Mouse (Mus musculus) intestine, postnatal 0 days (tissue): ENCODE measurements at regions not wholly inside any gene's neighbourhood (a gene's known extent, or its start where the extent isn't known, plus 50 kb on each side); places are given as distances from the start of the nearest gene placed in this dataset.

Experiments
- ATAC-seq: fragments of 200-750 bp; cut with Nextera tagmentation; 2 replicates; pipeline ENCODE4 v1.8.0; 2017; ENCODE audit warnings: mild to moderate bottlenecking, moderate TSS enrichment, moderate library complexity
- H3K27ac ChIP-seq: fragments of 300-500 bp; sonication (generic); 2 replicates; pipeline ENCODE4 v1.5.1; 2014; ENCODE audit warnings: mild to moderate bottlenecking, low read depth, low read length, moderate library complexity
- H3K27me3 ChIP-seq: fragments of 300-500 bp; sonication (generic); replicated peaks from 2 replicates; pipeline ENCODE4 v1.6.1; 2014; ENCODE audit warnings: low read length, mixed read lengths; ENCODE audit not compliant: control insufficient read depth, insufficient read depth
- H3K36me3 ChIP-seq: fragments of 300-500 bp; sonication (generic); 2 replicates; pipeline ENCODE4 v1.6.1; 2014; ENCODE audit warnings: mild to moderate bottlenecking, moderate library complexity; ENCODE audit not compliant: control insufficient read depth, insufficient read depth
- H3K4me1 ChIP-seq: fragments of 300-500 bp; sonication (generic); replicated peaks from 2 replicates; pipeline ENCODE4 v1.6.1; 2014; ENCODE audit warnings: antibody characterized with exemption, low read length, mixed read lengths; ENCODE audit not compliant: control insufficient read depth, insufficient read depth
- H3K4me2 ChIP-seq: fragments of 300-500 bp; sonication (generic); replicated peaks from 2 replicates; pipeline ENCODE4 v1.6.1; 2014; ENCODE audit warnings: low read depth, mild to moderate bottlenecking, moderate library complexity
- H3K4me3 ChIP-seq: fragments of 300-500 bp; sonication (generic); 2 replicates; pipeline ENCODE4 v1.5.1; 2014; ENCODE audit warnings: low read depth, low read length
- H3K9ac ChIP-seq: fragments of 300-500 bp; sonication (generic); 2 replicates; pipeline ENCODE4 v1.6.1; 2014; ENCODE audit warnings: mild to moderate bottlenecking, low read depth, low read length
- H3K9me3 ChIP-seq: fragments of 300-500 bp; sonication (generic); 2 replicates; pipeline ENCODE4 v1.6.1; 2016; ENCODE audit warnings: mixed run types; ENCODE audit not compliant: control insufficient read depth
- CTCF ChIP-seq: sonication (generic); IDR thresholded peaks from 2 replicates; pipeline ENCODE4 v1.5.1; 2016; ENCODE audit warnings: low read depth, mild to moderate bottlenecking, control low read depth, antibody characterized with exemption, moderate library complexity
- WGBS: fragments of 180-500 bp; shearing (Covaris S2); extraction: QIAGEN DNeasy Blood & Tissue Kit; methylation state at CpG from one replicate; pipeline ENCODE4 v1.1.7; 2014; 5-methylcytosine and 5-hydroxymethylcytosine counted together

DNA sequence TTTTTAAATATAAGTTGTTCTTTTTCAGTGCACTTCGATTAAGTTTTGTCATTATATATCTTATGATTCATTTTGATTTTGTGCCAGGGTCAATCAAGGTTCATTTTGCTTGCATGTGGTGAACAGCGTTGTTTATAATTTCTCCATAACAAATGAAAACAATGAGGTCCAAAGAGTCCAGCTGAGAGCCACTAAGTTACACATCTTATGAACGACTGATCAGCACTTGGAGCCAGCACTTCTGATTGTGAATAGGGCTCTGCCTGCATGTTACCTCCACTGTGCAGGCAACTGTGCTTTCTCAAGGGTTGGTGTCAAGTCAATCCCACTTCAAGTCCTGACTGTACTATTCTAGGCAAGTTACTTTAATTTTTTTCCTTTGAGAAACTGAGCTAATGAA lies 243.5 kb upstream of the Adra1b start:
- no peak overlapping the region for H3K27ac ChIP-seq
- 61% methylated on average over 3 of the region's 3 CpGs for WGBS
- H3K9ac ChIP-seq: no peak overlapping the region
- no peak for ATAC-seq
- H3K9me3 ChIP-seq: no peaks in the 10 kb centered on the region
- H3K27me3 ChIP-seq: no peaks in the 10 kb centered on the region
- no peak overlapping the region for H3K4me2 ChIP-seq
- H3K4me1 ChIP-seq: no peaks in the 10 kb centered on the region
- no peak for TF ChIP-seq CTCF
- no peaks in the 10 kb centered on the region for H3K36me3 ChIP-seq
- no peak overlapping the region for H3K4me3 ChIP-seq

- no peak for TF ChIP-seq CTCF
- ATAC-seq: no peak
- 95% methylated on average over 3 of the region's 3 CpGs for WGBS
Observed at GRCm38 (mm10) chr11:44146419-44146818, 245.4 kb upstream of the Adra1b start.

GRCm38 (mm10) chr11:44153576-44153975 lies 246.3 kb upstream of the Il12b start:
- no peak for TF ChIP-seq CTCF
- no peak for ATAC-seq
- Histone ChIP-seq H3K36me3 (no peaks in the 10 kb centered on the region), H3K4me3 (no peak overlapping the region), H3K27me3 (no peaks in the 10 kb centered on the region), H3K9ac (no peak overlapping the region), H3K4me2 (no peak overlapping the region), H3K4me1 (no peaks in the 10 kb centered on the region), H3K9me3 (no peaks in the 10 kb centered on the region), H3K27ac (no peak overlapping the region)
- WGBS: 89% methylated on average over 3 of the region's 3 CpGs

More at GRCm38 (mm10) chr11:44146419-44146818, 245.4 kb upstream of the Adra1b start:
- no peak overlapping the region for H3K27ac ChIP-seq
- no peak overlapping the region for H3K4me2 ChIP-seq
- H3K4me3 ChIP-seq: no peak overlapping the region
- H3K9ac ChIP-seq: no peak overlapping the region
- no peaks in the 10 kb centered on the region for H3K27me3 ChIP-seq
- no peaks in the 10 kb centered on the region for H3K9me3 ChIP-seq
- H3K4me1 ChIP-seq: no peaks in the 10 kb centered on the region
- H3K36me3 ChIP-seq: no peaks in the 10 kb centered on the region

GRCm38 (mm10) chr11:44155591-44155990 lies 244.3 kb upstream of the Il12b start:
- Histone ChIP-seq H3K4me3 (no peak overlapping the region), H3K36me3 (no peaks in the 10 kb centered on the region), H3K9me3 (no peaks in the 10 kb centered on the region), H3K4me1 (no peaks in the 10 kb centered on the region), H3K9ac (no peak overlapping the region), H3K27ac (no peak overlapping the region), H3K27me3 (no peaks in the 10 kb centered on the region), H3K4me2 (no peak overlapping the region)
- no peak for ATAC-seq
- TF ChIP-seq CTCF: no peak
- 31% methylated on average over 2 of the region's 2 CpGs for WGBS

- H3K27me3 ChIP-seq: no peaks in the 10 kb centered on the region
- no peak overlapping the region for H3K4me2 ChIP-seq
- H3K27ac ChIP-seq: no peak overlapping the region
- no peaks in the 10 kb centered on the region for H3K36me3 ChIP-seq
- TF ChIP-seq CTCF: no peak
- 27% methylated on average over 5 of the region's 5 CpGs for WGBS
- H3K9ac ChIP-seq: no peak overlapping the region
- ATAC-seq: no peak
- H3K4me3 ChIP-seq: no peak overlapping the region
- no peaks in the 10 kb centered on the region for H3K4me1 ChIP-seq
- H3K9me3 ChIP-seq: no peaks in the 10 kb centered on the region
Observed at GRCm38 (mm10) chr11:44156081-44156480, 243.8 kb upstream of the Il12b start.

DNA sequence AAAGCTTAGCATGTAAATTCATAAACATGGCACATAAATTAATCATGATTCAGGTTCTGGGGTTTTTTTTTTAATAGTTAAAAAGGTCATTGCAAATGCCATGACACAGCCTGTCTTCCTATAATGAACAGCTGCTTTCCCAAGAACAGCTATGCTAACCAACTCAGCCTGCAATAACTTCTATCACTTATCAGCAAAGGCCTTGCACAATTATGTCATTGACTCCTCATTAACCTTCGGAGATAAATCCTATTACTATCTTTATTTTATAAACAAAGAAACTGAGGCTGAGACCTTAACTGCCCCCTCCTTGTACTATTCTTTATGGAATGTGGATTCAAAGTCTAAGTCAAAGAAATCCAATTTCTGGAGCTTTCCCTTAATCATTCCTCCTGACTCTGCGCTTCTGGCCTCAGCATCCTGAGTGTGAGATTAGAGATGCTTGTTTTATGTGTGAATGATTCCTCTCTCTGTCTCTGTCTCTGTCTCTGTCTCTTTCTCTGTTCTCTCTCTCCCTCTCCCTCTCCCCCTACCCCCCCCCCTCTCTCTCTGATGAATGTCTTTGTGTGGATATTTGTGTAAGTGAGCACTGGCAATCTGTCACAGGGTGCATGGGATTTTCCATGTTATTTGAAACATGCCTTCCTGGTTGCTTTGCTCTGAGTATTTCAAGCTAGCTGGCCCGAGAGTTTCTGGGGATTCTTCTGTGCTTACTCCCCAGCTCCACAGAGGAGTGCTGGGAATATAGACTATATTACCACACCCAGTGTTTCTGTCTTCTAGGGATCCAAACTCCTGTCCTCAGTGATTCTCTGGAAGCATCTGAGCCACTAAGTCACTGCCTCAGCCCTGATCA lies 243.1 kb upstream of the Il12b start:
- no peaks in the 10 kb centered on the region for H3K36me3 ChIP-seq
- no peaks in the 10 kb centered on the region for H3K27me3 ChIP-seq
- H3K4me3 ChIP-seq: no peak overlapping the region
- no peak overlapping the region for H3K27ac ChIP-seq
- H3K9me3 ChIP-seq: no peaks in the 10 kb centered on the region
- 28% methylated on average over 3 of the region's 3 CpGs for WGBS
- TF ChIP-seq CTCF: no peak
- no peak overlapping the region for H3K9ac ChIP-seq
- no peaks in the 10 kb centered on the region for H3K4me1 ChIP-seq
- H3K4me2 ChIP-seq: no peak overlapping the region
- ATAC-seq: no peak

DNA sequence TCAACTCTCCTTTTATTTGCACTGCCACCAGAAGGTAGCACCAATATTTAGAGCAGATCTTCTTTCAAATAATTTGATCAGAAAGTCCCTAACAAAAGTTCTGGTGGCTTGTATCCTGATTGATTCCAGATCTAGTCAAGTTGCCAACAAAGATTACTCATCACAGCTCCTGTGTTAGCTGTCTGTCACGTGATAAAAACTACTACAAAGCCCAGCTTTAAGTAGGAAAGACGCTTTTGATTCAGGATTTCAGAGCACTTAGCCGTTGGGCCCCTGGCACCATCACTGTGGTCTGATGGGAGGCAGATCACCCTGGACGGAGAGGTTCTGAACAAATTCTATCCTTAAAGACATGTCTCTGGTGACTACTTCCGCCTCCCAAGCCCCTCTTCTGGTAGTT lies 241.6 kb upstream of the Il12b start:
- no peak for TF ChIP-seq CTCF
- H3K27me3 ChIP-seq: no peaks in the 10 kb centered on the region
- H3K9me3 ChIP-seq: no peaks in the 10 kb centered on the region
- 68% methylated on average over 5 of the region's 5 CpGs for WGBS
- H3K4me2 ChIP-seq: no peak overlapping the region
- H3K4me1 ChIP-seq: no peaks in the 10 kb centered on the region
- H3K9ac ChIP-seq: no peak overlapping the region
- no peak overlapping the region for H3K4me3 ChIP-seq
- ATAC-seq: no peak
- H3K27ac ChIP-seq: no peak overlapping the region
- H3K36me3 ChIP-seq: no peaks in the 10 kb centered on the region
